Mouse (Mus musculus): Measurements from ENCODE around the gene Usp24. TPM values are rescaled to one million over a fixed set of nuclear protein-coding genes. Genes with fewer than 3 reads are reported as not detected.
"Not testable (repeated sequence)": the region's sequence is repeated elsewhere in the genome, so short reads cannot be mapped to it uniquely, and the experiment has no call there.

The Usp24 gene
- total RNA-seq, 2 experiments from 2014 or later = 41.9 to 43.6 TPM

- intact Hi-C loops (cut with DNase I) = loop anchor here (5.0 kb wide), 1 partner anchor 55 kb away; no protein-coding TSS in a partner anchor
- DNase-seq (ENCODE audit: low spot score) = no peak
Measured at GRCm38 (mm10) chr4:106317179-106318055, 1.4 kb downstream of the Usp24 start.

- no peak for DNase-seq (ENCODE audit: low spot score)
- intact Hi-C loops (cut with DNase I) = loop anchor here (5.0 kb wide), 1 partner anchor 56 kb away; no protein-coding TSS in a partner anchor
Measured at GRCm38 (mm10) chr4:106318208-106318607, 2.2 kb downstream of the Usp24 start.

- DNase-seq (ENCODE audit: low spot score) = no peak
- intact Hi-C loops (cut with DNase I) = loop anchor here (5.0 kb wide), 1 partner anchor 57 kb away; no protein-coding TSS in a partner anchor
Measured at GRCm38 (mm10) chr4:106318976-106319375, 3.0 kb downstream of the Usp24 start.

- intact Hi-C loops (cut with DNase I) = no loop called here
Measured at GRCm38 (mm10) chr4:106322846-106323245, 6.8 kb downstream of the Usp24 start.

GRCm38 (mm10) chr4:106323318-106323717, 7.3 kb downstream of the Usp24 start:
- intact Hi-C loops (cut with DNase I) = no loop called here
- DNase-seq (ENCODE audit: low spot score) = no peak

More at GRCm38 (mm10) chr4:106322846-106323245, 6.8 kb downstream of the Usp24 start:
- no peak for DNase-seq (ENCODE audit: low spot score)

GRCm38 (mm10) chr4:106327436-106327835, 11.4 kb downstream of the Usp24 start:
- no peak for DNase-seq (ENCODE audit: low spot score)
- intact Hi-C loops (cut with DNase I) = no loop called here

GRCm38 (mm10) chr4:106328704-106329103, 12.7 kb downstream of the Usp24 start:
- intact Hi-C loops (cut with DNase I) = no loop called here
- no peak for DNase-seq (ENCODE audit: low spot score)

GRCm38 (mm10) chr4:106329171-106329570, 13.2 kb downstream of the Usp24 start:
- intact Hi-C loops (cut with DNase I); DNase-seq (ENCODE audit: low spot score): not testable (repeated sequence)

- intact Hi-C loops (cut with DNase I) = no loop called here
- DNase-seq (ENCODE audit: low spot score) = no peak
Measured at GRCm38 (mm10) chr4:106330371-106330819, 14.4 kb downstream of the Usp24 start.

GRCm38 (mm10) chr4:106333071-106333470, 17.1 kb downstream of the Usp24 start:
- DNase-seq (ENCODE audit: low spot score) = no peak
- intact Hi-C loops (cut with DNase I) = no loop called here

- no peak for DNase-seq (ENCODE audit: low spot score)
- intact Hi-C loops (cut with DNase I) = no loop called here
Measured at GRCm38 (mm10) chr4:106333584-106333983, 17.6 kb downstream of the Usp24 start.

GRCm38 (mm10) chr4:106335858-106336257, 19.8 kb downstream of the Usp24 start:
- intact Hi-C loops (cut with DNase I) = no loop called here
- DNase-seq (ENCODE audit: low spot score) = no peak

- DNase-seq (ENCODE audit: low spot score) = no peak
- intact Hi-C loops (cut with DNase I) = no loop called here
Measured at GRCm38 (mm10) chr4:106347664-106348063, 31.7 kb downstream of the Usp24 start.

GRCm38 (mm10) chr4:106355025-106355424, 39.0 kb downstream of the Usp24 start:
- DNase-seq (ENCODE audit: low spot score); intact Hi-C loops (cut with DNase I): not testable (repeated sequence)

GRCm38 (mm10) chr4:106370013-106370412, 54.0 kb downstream of the Usp24 start:
- intact Hi-C loops (cut with DNase I) = loop anchor here (10.0 kb wide), 1 partner anchor 1215 kb away; the partner anchor contains the start of gene Plpp3
- no peak for DNase-seq (ENCODE audit: low spot score)

- peak; percentile 10 for DNase-seq (ENCODE audit: low spot score)
- intact Hi-C loops (cut with DNase I) = loop anchor here (1.0 to 10.0 kb wide), 3 partner anchors 129 to 1221 kb away; partner anchors contain the start of gene Plpp3
Measured at GRCm38 (mm10) chr4:106375857-106376256, 59.8 kb downstream of the Usp24 start.

- intact Hi-C loops (cut with DNase I) = loop anchor here (5.0 to 10.0 kb wide), 2 partner anchors 132 to 1224 kb away; partner anchors contain the start of gene Plpp3
- no peak for DNase-seq (ENCODE audit: low spot score)
Measured at GRCm38 (mm10) chr4:106378839-106379572, 63.0 kb downstream of the Usp24 start.

- intact Hi-C loops (cut with DNase I) = no loop called here
- DNase-seq (ENCODE audit: low spot score) = no peak
Measured at GRCm38 (mm10) chr4:106381131-106381530, 65.1 kb downstream of the Usp24 start.

- intact Hi-C loops (cut with DNase I) = no loop called here
- no peak for DNase-seq (ENCODE audit: low spot score)
Measured at GRCm38 (mm10) chr4:106389908-106390307, 73.9 kb downstream of the Usp24 start.

- DNase-seq (ENCODE audit: low spot score) = no peak
- intact Hi-C loops (cut with DNase I) = no loop called here
Measured at GRCm38 (mm10) chr4:106409621-106410020, 93.6 kb downstream of the Usp24 start.

Measured in heart, postnatal 25 days (tissue).